Mouse (Mus musculus) pancreas, adult 10 weeks (tissue): ENCODE measurements around the gene Cybb. TPM values are rescaled to one million over a fixed set of nuclear protein-coding genes. Genes with fewer than 3 reads are reported as not detected.

ENCODE experiments used
- polyA plus RNA-seq: library from polyadenylated mRNA; stranded (reverse); fragments of 350-450 nt; fragmentation: Illumina TruSeq; extraction: RNeasy Lipid Tissue Mini Kit (QIAGEN cat#74804); gene quantifications from one replicate; pipeline ENCODE4 v1.2.3, GENCODE M21; 2015; ENCODE audit warnings: low read depth, low replicate concordance; ENCODE audit not compliant: insufficient read depth

The Cybb gene
- 2.1 TPM for polyA plus RNA-seq

DNA sequence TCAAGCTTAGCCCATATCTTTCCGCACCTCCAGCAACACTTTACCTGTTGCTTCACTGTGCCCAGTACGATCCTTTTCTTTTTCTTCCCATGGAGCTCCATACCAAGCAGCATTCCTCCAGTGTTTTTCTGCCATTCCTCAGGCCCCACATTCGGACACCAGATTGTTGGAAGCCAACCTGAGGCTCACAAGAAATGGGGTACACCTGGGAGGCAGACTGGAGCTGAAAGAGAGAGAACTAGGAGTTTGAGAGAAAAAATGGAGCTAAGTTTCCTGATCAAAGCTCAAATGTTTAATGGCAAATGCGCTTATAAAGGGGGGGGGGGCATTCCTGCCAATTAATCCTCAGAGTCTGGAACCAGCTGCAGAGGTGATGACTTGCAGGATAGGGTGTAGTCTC lies at the start of gene Cybb:
Gene Cybb (minus strand): TSS at position 101 of the 400 bp plus-strand sequence.

Other genes starting within 250 kb of the Cybb start
- not detected for gene Gm14862, start 230.9 kb downstream of the Cybb start, polyA plus RNA-seq
- 1.3 TPM for gene Xk, start 215.0 kb downstream of the Cybb start, polyA plus RNA-seq
- not detected for gene H2al1m, start 204.0 kb downstream of the Cybb start, polyA plus RNA-seq
- not detected for gene H2al1k, start 137.1 kb downstream of the Cybb start, polyA plus RNA-seq
- gene H2al1o, start 84.6 kb upstream of the Cybb start, polyA plus RNA-seq = not detected
- 20.5 TPM for gene Dynlt3, start 175.2 kb upstream of the Cybb start, polyA plus RNA-seq